Mouse (Mus musculus) liver, embryonic 14.5 days (tissue): ENCODE results near the gene Eno3. TPM values are rescaled to one million over a fixed set of nuclear protein-coding genes. Genes with fewer than 3 reads are reported as not detected.

ENCODE experiments used
- ATAC-seq: fragments of 200-750 bp; cut with Nextera tagmentation; 2 replicates; pipeline ENCODE4 v1.8.0; 2017; ENCODE audit warnings: moderate number of reproducible peaks, mild to moderate bottlenecking, moderate library complexity; ENCODE audit not compliant: insufficient read depth
- DNase-seq, 3 experiments: peaks; one replicate each; pipeline ENCODE4 v3.0.0-alpha.2; 2012 to 2013; ENCODE audit warnings: low read depth in 3 of 3, low spot score in 3 of 3
- H3K27ac ChIP-seq: fragments of 300-500 bp; sonication (generic); 2 replicates; pipeline ENCODE4 v1.5.1; 2014; ENCODE audit warnings: moderate library complexity, mild to moderate bottlenecking, control low read depth, inconsistent platforms
- H3K27me3 ChIP-seq: fragments of 300-500 bp; sonication (generic); 2 replicates; pipeline ENCODE4 v1.6.1; 2014; ENCODE audit warnings: mild to moderate bottlenecking, low read length, moderate library complexity; ENCODE audit not compliant: control insufficient read depth, insufficient read depth
- H3K36me3 ChIP-seq: fragments of 300-500 bp; sonication (generic); replicated peaks from 2 replicates; pipeline ENCODE4 v1.6.1; 2014; ENCODE audit warnings: low read depth; ENCODE audit not compliant: control insufficient read depth, insufficient read depth
- H3K4me1 ChIP-seq, 2 experiments: fragments of 200-500 bp in 1 of 2; fragments of 300-500 bp in 1 of 2; sonication (generic) in 1 of 2; replicated peaks; 2 replicates each; pipeline ENCODE4 v1.6.1; 2012 to 2014; ENCODE audit warnings: antibody characterized with exemption in 1 of 2, inconsistent platforms in 1 of 2, low read length in 1 of 2; ENCODE audit not compliant: control insufficient read depth in 2 of 2, insufficient read depth in 2 of 2
- H3K4me2 ChIP-seq: fragments of 300-500 bp; sonication (generic); 2 replicates; pipeline ENCODE4 v1.6.1; 2014; ENCODE audit warnings: low read depth, mild to moderate bottlenecking, control low read depth, moderate library complexity
- H3K4me3 ChIP-seq, 2 experiments: fragments of 200-500 bp in 1 of 2; fragments of 300-500 bp in 1 of 2; sonication (generic) in 1 of 2; 2 replicates each; pipeline ENCODE4 v1.5.1; 2012 to 2014; ENCODE audit warnings: low read depth in 2 of 2, low read length in 2 of 2, mild to moderate bottlenecking in 2 of 2, control low read depth in 1 of 2, inconsistent platforms in 1 of 2, moderate library complexity in 1 of 2; ENCODE audit not compliant: insufficient read depth in 1 of 2
- H3K9ac ChIP-seq: fragments of 300-500 bp; sonication (generic); replicated peaks from 2 replicates; pipeline ENCODE4 v1.6.1; 2014; ENCODE audit warnings: mild to moderate bottlenecking, control low read depth, moderate library complexity
- H3K9me3 ChIP-seq: fragments of 300-500 bp; sonication (generic); 2 replicates; pipeline ENCODE4 v1.6.1; 2016; ENCODE audit warnings: low read length, mixed read lengths; ENCODE audit not compliant: control insufficient read depth
- CTCF ChIP-seq: IDR thresholded peaks from 2 replicates; pipeline ENCODE4 v1.5.1; 2016; ENCODE audit warnings: antibody characterized with exemption, low read depth, control low read depth
- EP300 ChIP-seq: IDR thresholded peaks from 2 replicates; pipeline ENCODE4 v1.6.1; 2016; ENCODE audit warnings: antibody characterized with exemption, low read depth
- WGBS: fragments of 180-500 bp; shearing (Covaris S2); extraction: QIAGEN DNeasy Blood & Tissue Kit; methylation state at CpG from one replicate; pipeline ENCODE4 v1.1.7; 2014; ENCODE audit not compliant: insufficient replicate concordance; 5-methylcytosine and 5-hydroxymethylcytosine counted together
- polyA plus RNA-seq, 2 experiments: library from polyadenylated mRNA; depleted of rRNA in 1 of 2; stranded (reverse) in 1 of 2; unstranded in 1 of 2; fragments of >200 nt; fragmentation: Nextera tagmentation in 1 of 2; extraction: Ambion mirVana in 1 of 2; gene quantifications; 2 replicates each; pipeline versions ENCODE4 v1.2.1 to v1.2.3; 2012 to 2014

Eno3 gene
- polyA plus RNA-seq (2012; rRNA removed) (3.4 and 3.7 TPM in 2 replicates), polyA plus RNA-seq (2014; fragmentation: Nextera tagmentation; extraction: Ambion mirVana) (3.6 and 3.9 TPM in 2 replicates)

DNA sequence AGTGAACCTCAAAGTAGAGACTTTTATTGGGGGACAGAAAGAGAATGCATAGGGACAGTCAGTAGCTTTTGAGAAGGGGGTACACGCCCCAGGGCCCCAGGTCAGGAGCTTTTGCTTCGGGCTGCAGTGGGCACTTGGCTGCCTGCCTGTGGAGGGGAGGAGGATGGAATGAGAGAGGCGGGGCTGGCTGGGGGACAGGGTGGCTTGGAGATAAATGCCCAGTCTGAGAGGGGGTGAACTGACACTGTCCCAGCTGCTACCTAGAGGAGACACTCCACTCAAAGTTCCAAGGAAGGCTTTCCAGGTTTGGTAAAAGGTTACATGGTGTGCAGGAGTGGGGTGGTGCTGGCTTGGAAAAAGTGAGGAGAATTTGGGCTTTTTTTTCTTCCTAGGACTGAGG is at the start of gene Eno3:
Gene Eno3 (plus strand): TSS at position 239 of the 400 bp plus-strand sequence.
- TF ChIP-seq CTCF (no peak), EP300 (no peak)
- ATAC-seq: no peak
- H3K36me3 ChIP-seq: peaks cover 10% of the 10 kb centered on the region
- peaks cover 23 to 25% of the 10 kb centered on the region in 2 experiments for H3K4me1 ChIP-seq
- WGBS: 14% methylated on average over 3 of the region's 3 CpGs
- no peaks in the 10 kb centered on the region for H3K9me3 ChIP-seq
- H3K27ac ChIP-seq: peak within 1 kb of the TSS; percentile 91
- no peak for DNase-seq
- H3K27me3 ChIP-seq: no peaks in the 10 kb centered on the region; the same call in 1 of the 2 replicates
- peak within 1 kb of the TSS; percentile 99 for H3K9ac ChIP-seq
- peak within 1 kb of the TSS; percentile 21 to 97 for H3K4me3 ChIP-seq
- H3K4me2 ChIP-seq: peak within 1 kb of the TSS; percentile 85

DNA sequence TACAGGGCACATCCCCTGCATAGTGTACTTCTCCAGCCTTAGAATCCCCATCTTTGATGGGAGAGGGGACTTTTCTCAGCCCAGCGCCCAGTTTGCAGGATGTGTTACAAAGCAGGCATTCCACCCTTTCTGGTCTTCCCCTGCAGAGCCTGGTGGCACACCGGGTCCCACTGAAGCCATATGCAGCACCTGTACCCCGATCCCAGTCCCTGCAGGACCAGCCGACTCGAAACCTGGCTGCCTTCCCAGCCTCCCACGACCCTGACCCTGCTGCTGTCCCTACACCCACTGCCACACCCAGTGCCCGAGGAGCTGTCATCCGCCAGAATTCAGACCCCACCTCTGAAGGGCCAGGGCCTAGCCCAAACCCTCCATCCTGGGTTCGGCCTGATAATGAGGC is 49.4 kb upstream of the Eno3 start:
- no peaks in the 10 kb centered on the region for H3K4me1 ChIP-seq
- 73% methylated on average over 9 of the region's 9 CpGs for WGBS
- H3K4me3 ChIP-seq: no peak overlapping the region
- H3K27ac ChIP-seq: no peak overlapping the region
- H3K9ac ChIP-seq: no peak overlapping the region
- ATAC-seq: no peak
- DNase-seq: no peak
- no peak overlapping the region for H3K4me2 ChIP-seq
- TF ChIP-seq CTCF (no peak), EP300 (no peak)
- no peaks in the 10 kb centered on the region for H3K27me3 ChIP-seq
- H3K9me3 ChIP-seq: no peaks in the 10 kb centered on the region
- H3K36me3 ChIP-seq: peaks cover 5% of the 10 kb centered on the region; the same call in 1 of the 2 replicates

DNA sequence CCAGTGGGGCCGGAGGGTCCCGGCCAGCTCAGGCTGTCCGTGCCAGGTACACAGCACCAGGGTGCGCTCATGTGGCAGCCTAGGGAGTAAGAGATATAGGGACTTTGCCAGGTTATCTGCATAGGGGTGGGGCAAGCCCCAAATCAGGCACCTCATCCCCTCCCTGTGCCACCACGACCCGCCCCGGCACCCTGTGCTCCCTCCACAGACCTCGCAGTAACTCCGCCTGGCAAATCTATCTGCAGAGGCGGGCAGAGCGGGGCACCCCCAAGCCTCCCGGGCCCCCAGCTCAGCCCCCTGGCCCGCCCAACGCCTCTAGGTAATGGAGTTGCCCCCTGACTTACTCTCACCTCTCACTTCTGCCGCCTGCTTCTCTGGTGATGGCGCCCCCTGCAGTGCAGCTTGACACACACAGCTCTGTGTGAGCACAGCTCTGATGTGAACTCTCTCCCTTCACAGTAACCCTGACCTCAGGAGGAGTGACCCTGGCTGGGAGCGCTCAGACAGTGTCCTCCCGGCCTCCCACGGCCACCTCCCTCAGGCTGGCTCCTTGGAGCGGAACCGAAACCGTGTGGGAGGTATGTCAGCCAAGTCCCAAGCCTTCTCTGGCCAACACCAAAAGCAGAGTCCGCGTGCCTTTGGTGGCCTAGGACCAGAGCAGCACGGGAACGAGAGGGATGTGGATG is 48.5 kb upstream of the Eno3 start:
- DNase-seq: no peak
- Histone ChIP-seq H3K27ac (no peak overlapping the region), H3K4me1 (no peaks in the 10 kb centered on the region), H3K27me3 (no peaks in the 10 kb centered on the region), H3K9me3 (no peaks in the 10 kb centered on the region), H3K36me3 (peaks cover 5% of the 10 kb centered on the region; the same call in 1 of the 2 replicates), H3K4me2 (no peak overlapping the region), H3K4me3 (no peak overlapping the region), H3K9ac (no peak overlapping the region)
- no peak for ATAC-seq
- TF ChIP-seq CTCF (peak; percentile 65), EP300 (no peak)
- 81% methylated on average over 26 of the region's 26 CpGs for WGBS

DNA sequence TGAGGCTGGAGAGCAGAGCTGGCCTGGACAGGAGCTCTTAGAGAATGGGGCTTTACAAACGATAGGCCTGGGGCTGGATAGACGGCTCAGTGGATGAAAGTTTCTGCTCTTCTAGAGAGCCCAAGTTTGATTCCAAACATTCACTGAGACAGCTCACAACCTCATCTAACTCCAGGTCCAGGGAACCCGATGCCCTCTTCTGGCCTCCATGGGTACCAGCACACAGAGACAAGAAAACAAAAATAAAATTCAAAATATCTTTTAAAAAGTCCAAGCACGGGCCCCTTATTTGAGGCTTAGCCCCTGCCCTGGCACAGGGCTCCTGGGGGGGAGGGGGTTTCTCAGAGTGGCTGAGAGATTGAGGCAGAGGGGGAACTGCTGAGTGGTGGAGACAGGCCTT is 46.2 kb upstream of the Eno3 start:
- no peak overlapping the region for H3K9ac ChIP-seq
- H3K4me1 ChIP-seq: peaks cover 0 to 5% of the 10 kb centered on the region in 2 experiments; a peak in 2 of 4 replicates
- 71% methylated on average over 4 of the region's 4 CpGs for WGBS
- DNase-seq: no peak
- H3K27me3 ChIP-seq: no peaks in the 10 kb centered on the region
- no peak overlapping the region for H3K4me2 ChIP-seq
- no peak overlapping the region for H3K4me3 ChIP-seq
- no peak overlapping the region for H3K27ac ChIP-seq
- H3K36me3 ChIP-seq: peaks cover 5% of the 10 kb centered on the region; the same call in 1 of the 2 replicates
- ATAC-seq: no peak
- TF ChIP-seq EP300 (no peak), CTCF (no peak)
- H3K9me3 ChIP-seq: no peaks in the 10 kb centered on the region

DNA sequence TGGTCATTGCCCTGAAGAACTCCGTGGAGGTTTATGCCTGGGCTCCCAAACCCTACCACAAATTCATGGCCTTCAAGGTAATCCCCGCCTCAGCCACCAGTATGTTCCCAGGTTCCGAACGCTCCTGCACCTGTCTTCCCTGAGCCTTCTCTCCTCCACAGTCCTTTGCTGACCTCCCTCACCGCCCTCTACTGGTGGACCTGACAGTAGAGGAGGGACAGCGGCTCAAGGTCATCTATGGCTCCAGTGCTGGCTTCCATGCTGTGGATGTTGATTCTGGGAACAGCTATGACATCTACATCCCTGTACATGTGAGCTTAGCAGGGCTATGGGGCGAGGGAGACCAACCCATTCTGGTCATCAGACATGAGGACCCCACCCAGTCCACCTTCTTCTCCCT is 44.5 kb upstream of the Eno3 start:
- Histone ChIP-seq H3K9me3 (no peaks in the 10 kb centered on the region), H3K4me1 (peaks cover 0 to 5% of the 10 kb centered on the region in 2 experiments; a peak in 2 of 4 replicates), H3K9ac (no peak overlapping the region), H3K27ac (no peak overlapping the region), H3K4me2 (no peak overlapping the region), H3K36me3 (peaks cover 5% of the 10 kb centered on the region; the same call in 1 of the 2 replicates), H3K27me3 (no peaks in the 10 kb centered on the region), H3K4me3 (no peak overlapping the region)
- no peak for ATAC-seq
- TF ChIP-seq CTCF (peak; percentile 51), EP300 (no peak)
- WGBS: 74% methylated on average over 7 of the region's 7 CpGs
- DNase-seq: no peak
